Mouse (Mus musculus) kidney, postnatal 0 days (tissue): ENCODE data around the gene Zbtb44. TPM values are rescaled to one million over a fixed set of nuclear protein-coding genes. Genes with fewer than 3 reads are reported as not detected.

ENCODE experiments used
- ATAC-seq: fragments of 200-750 bp; cut with Nextera tagmentation; replicated peaks from 2 replicates; pipeline ENCODE4 v1.8.0; 2017; ENCODE audit warnings: low read depth, moderate number of reproducible peaks, moderate TSS enrichment, moderate library complexity; ENCODE audit not compliant: low FRiP score
- DNase-seq: peaks from one replicate; pipeline ENCODE4 v3.0.0-alpha.2; 2016; ENCODE audit warnings: low spot score
- H3K27ac ChIP-seq: fragments of 300-500 bp; sonication (generic); 2 replicates; pipeline ENCODE4 v1.5.1; 2014; ENCODE audit warnings: mild to moderate bottlenecking
- H3K27me3 ChIP-seq: fragments of 300-500 bp; sonication (generic); 2 replicates; pipeline ENCODE4 v1.6.1; 2014; ENCODE audit warnings: low read length, mixed read lengths; ENCODE audit not compliant: insufficient read depth
- H3K36me3 ChIP-seq: fragments of 300-500 bp; sonication (generic); 2 replicates; pipeline ENCODE4 v1.6.1; 2014; ENCODE audit warnings: low read length, mixed read lengths; ENCODE audit not compliant: insufficient read depth
- H3K4me1 ChIP-seq: fragments of 300-500 bp; sonication (generic); replicated peaks from 2 replicates; pipeline ENCODE4 v1.6.1; 2014; ENCODE audit warnings: antibody characterized with exemption, low read length, mixed read lengths; ENCODE audit not compliant: insufficient read depth
- H3K4me2 ChIP-seq: fragments of 300-500 bp; sonication (generic); 2 replicates; pipeline ENCODE4 v1.6.1; 2014; ENCODE audit warnings: mild to moderate bottlenecking, low read length, moderate library complexity, mixed read lengths
- H3K4me3 ChIP-seq: fragments of 300-500 bp; sonication (generic); replicated peaks from 2 replicates; pipeline ENCODE4 v1.5.1; 2014; ENCODE audit warnings: low read depth, low read length
- H3K9ac ChIP-seq: fragments of 300-500 bp; sonication (generic); 2 replicates; pipeline ENCODE4 v1.6.1; 2014; ENCODE audit warnings: low read depth, low read length
- H3K9me3 ChIP-seq: fragments of 300-500 bp; sonication (generic); replicated peaks from 2 replicates; pipeline ENCODE4 v1.6.1; 2016; ENCODE audit warnings: low read length, inconsistent platforms, mixed read lengths
- CTCF ChIP-seq: IDR thresholded peaks from 2 replicates; pipeline ENCODE4 v1.5.1; 2016; ENCODE audit warnings: antibody characterized with exemption, low read depth, mild to moderate bottlenecking, moderate library complexity
- WGBS: fragments of 180-500 bp; shearing (Covaris S2); extraction: QIAGEN DNeasy Blood & Tissue Kit; methylation state at CpG from one replicate; pipeline ENCODE4 v1.1.7; 2014; 5-methylcytosine and 5-hydroxymethylcytosine counted together
- polyA plus RNA-seq: library from polyadenylated mRNA; unstranded; fragments of >200 nt; fragmentation: Nextera tagmentation; extraction: Ambion mirVana; gene quantifications from 2 replicates; pipeline ENCODE4 v1.2.1, GENCODE M21; 2015

The Zbtb44 gene
- polyA plus RNA-seq, 1 experiment from 2014 or later, result 9.8 TPM

- no peaks in the 10 kb centered on the region for H3K4me1 ChIP-seq
- H3K4me2 ChIP-seq, result no peak overlapping the region
- DNase-seq, result no peak
- no peaks in the 10 kb centered on the region for H3K36me3 ChIP-seq
- WGBS, result 88% methylated on average over 10 of the region's 10 CpGs
- no peaks in the 10 kb centered on the region for H3K9me3 ChIP-seq
- H3K9ac ChIP-seq, result no peak overlapping the region
- H3K27me3 ChIP-seq, result no peaks in the 10 kb centered on the region
- no peak overlapping the region for H3K27ac ChIP-seq
- no peak overlapping the region for H3K4me3 ChIP-seq
- no peak for TF ChIP-seq CTCF
- ATAC-seq, result no peak
These were observed 62.4 kb downstream of the Zbtb44 start for GRCm38 (mm10) chr9:31092833-31093195.

- no peak for ATAC-seq
These were observed 66.9 kb downstream of the Zbtb44 start for GRCm38 (mm10) chr9:31097088-31098082.

GRCm38 (mm10) chr9:31098118-31098517 lies 67.7 kb downstream of the Zbtb44 start:
- 70% methylated on average over 6 of the region's 6 CpGs for WGBS
- H3K4me3 ChIP-seq, result no peak overlapping the region
- no peaks in the 10 kb centered on the region for H3K9me3 ChIP-seq
- no peak overlapping the region for H3K9ac ChIP-seq
- TF ChIP-seq CTCF, result peak; percentile 7; the same call in 1 of the 2 replicates
- no peak overlapping the region for H3K27ac ChIP-seq
- no peak for DNase-seq
- ATAC-seq, result no peak
- no peaks in the 10 kb centered on the region for H3K27me3 ChIP-seq
- no peaks in the 10 kb centered on the region for H3K4me1 ChIP-seq
- no peak overlapping the region for H3K4me2 ChIP-seq
- peaks cover 6% of the 10 kb centered on the region; the same call in 1 of the 2 replicates for H3K36me3 ChIP-seq

More at GRCm38 (mm10) chr9:31097088-31098082, 66.9 kb downstream of the Zbtb44 start:
- H3K4me2 ChIP-seq, result no peak overlapping the region
- H3K27ac ChIP-seq, result no peak overlapping the region
- no peaks in the 10 kb centered on the region for H3K4me1 ChIP-seq
- TF ChIP-seq CTCF, result no peak
- DNase-seq, result no peak
- no peaks in the 10 kb centered on the region for H3K9me3 ChIP-seq
- no peaks in the 10 kb centered on the region for H3K27me3 ChIP-seq
- H3K36me3 ChIP-seq, result peaks cover 6% of the 10 kb centered on the region; the same call in 1 of the 2 replicates
- WGBS, result 75% methylated on average over 20 of the region's 20 CpGs
- no peak overlapping the region for H3K4me3 ChIP-seq
- no peak overlapping the region for H3K9ac ChIP-seq

- no peak overlapping the region for H3K9ac ChIP-seq
- DNase-seq (no peak), ATAC-seq (no peak)
- H3K27me3 ChIP-seq, result no peaks in the 10 kb centered on the region
- no peak overlapping the region for H3K4me2 ChIP-seq
- TF ChIP-seq CTCF, result no peak
- H3K9me3 ChIP-seq, result no peaks in the 10 kb centered on the region
- no peaks in the 10 kb centered on the region for H3K36me3 ChIP-seq
- WGBS, result 87% methylated on average over 8 of the region's 8 CpGs
- H3K4me3 ChIP-seq, result no peak overlapping the region
- H3K27ac ChIP-seq, result no peak overlapping the region
- no peaks in the 10 kb centered on the region for H3K4me1 ChIP-seq
These were observed 78.0 kb downstream of the Zbtb44 start for GRCm38 (mm10) chr9:31108464-31108863.

GRCm38 (mm10) chr9:31115586-31115985 lies 85.1 kb downstream of the Zbtb44 start:
- TF ChIP-seq CTCF, result no peak
- H3K9ac ChIP-seq, result no peak overlapping the region
- H3K4me2 ChIP-seq, result no peak overlapping the region
- no peaks in the 10 kb centered on the region for H3K4me1 ChIP-seq
- DNase-seq, result no peak
- H3K9me3 ChIP-seq, result no peaks in the 10 kb centered on the region
- H3K27ac ChIP-seq, result no peak overlapping the region
- no peak for ATAC-seq
- H3K4me3 ChIP-seq, result no peak overlapping the region
- H3K27me3 ChIP-seq, result no peaks in the 10 kb centered on the region
- H3K36me3 ChIP-seq, result no peaks in the 10 kb centered on the region

GRCm38 (mm10) chr9:31117088-31117487 lies 86.6 kb downstream of the Zbtb44 start:
- Histone ChIP-seq H3K9me3 (no peaks in the 10 kb centered on the region), H3K4me3 (no peak overlapping the region), H3K4me1 (no peaks in the 10 kb centered on the region), H3K4me2 (no peak overlapping the region), H3K36me3 (no peaks in the 10 kb centered on the region), H3K9ac (no peak overlapping the region), H3K27me3 (no peaks in the 10 kb centered on the region), H3K27ac (no peak overlapping the region)
- no peak for DNase-seq
- TF ChIP-seq CTCF, result no peak
- 88% methylated on average over 11 of the region's 11 CpGs for WGBS
- no peak for ATAC-seq
